Mouse (Mus musculus) bone marrow macrophage, adult 2 months (primary cell): ENCODE measurements at regions not wholly inside any gene's neighbourhood (a gene's known extent, or its start where the extent isn't known, plus 50 kb on each side); places are given as distances from the start of the nearest gene placed in this dataset.

ENCODE experiments used
- CTCF ChIP-seq: IDR thresholded peaks from 2 replicates; pipeline ENCODE4 v1.5.1; 2012; ENCODE audit warnings: low read depth, mild to moderate bottlenecking, low read length, moderate library complexity
- POLR2A ChIP-seq: IDR thresholded peaks from 2 replicates; pipeline ENCODE4 v1.6.1; 2012; ENCODE audit warnings: mild to moderate bottlenecking, low read depth, low read length, borderline replicate concordance

- TF ChIP-seq POLR2A (no peak), CTCF (no peak)
Observed at GRCm38 (mm10) chr14:53831651-53832050, 422.3 kb downstream of the Dad1 start.
